Mouse (Mus musculus) bone marrow macrophage, adult 2 months (primary cell): Measurements from ENCODE around the gene Kcnk15.

Source experiments
- CTCF ChIP-seq: IDR thresholded peaks from 2 replicates; pipeline ENCODE4 v1.5.1; 2012; ENCODE audit warnings: low read depth, mild to moderate bottlenecking, low read length, moderate library complexity
- POLR2A ChIP-seq: IDR thresholded peaks from 2 replicates; pipeline ENCODE4 v1.6.1; 2012; ENCODE audit warnings: mild to moderate bottlenecking, low read depth, low read length, borderline replicate concordance

- TF ChIP-seq POLR2A (no peak), CTCF (no peak)
These were observed 44.3 kb upstream of the Kcnk15 start for GRCm38 (mm10) chr2:163809166-163809565.
